Mouse (Mus musculus) erythroblast, embryonic 14.5 days (primary cell): Measurements from ENCODE around the gene Cideb. TPM values are rescaled to one million over a fixed set of nuclear protein-coding genes. Genes with fewer than 3 reads are reported as not detected.

Experiments
- H3K27me3 ChIP-seq: 2 replicates; pipeline ENCODE4 v1.6.1; 2012; ENCODE audit warnings: inconsistent platforms; ENCODE audit not compliant: control insufficient read depth
- H3K36me3 ChIP-seq: 2 replicates; pipeline ENCODE4 v1.6.1; 2012; ENCODE audit warnings: mild to moderate bottlenecking, inconsistent platforms; ENCODE audit not compliant: control insufficient read depth
- H3K4me1 ChIP-seq: 2 replicates; pipeline ENCODE4 v1.6.1; 2012; ENCODE audit warnings: inconsistent platforms; ENCODE audit not compliant: control insufficient read depth
- H3K4me3 ChIP-seq: replicated peaks from 2 replicates; pipeline ENCODE3; 2012; ENCODE audit warnings: moderate library complexity, mild to moderate bottlenecking, inconsistent platforms
- H3K9me3 ChIP-seq: 2 replicates; pipeline ENCODE4 v1.6.1; 2012; ENCODE audit warnings: low read length, inconsistent platforms, mixed read lengths; ENCODE audit not compliant: control insufficient read depth
- GATA1 ChIP-seq: IDR thresholded peaks from 2 replicates; pipeline ENCODE4 v1.6.1; 2012; ENCODE audit warnings: low read length, inconsistent platforms, mixed read lengths
- TAL1 ChIP-seq: IDR thresholded peaks from 3 replicates; pipeline ENCODE4 v1.6.1; 2012; ENCODE audit warnings: low read length, inconsistent platforms, mixed read lengths
- polyA plus RNA-seq: library from polyadenylated mRNA; stranded (reverse); fragments of >175 nt; gene quantifications from 2 replicates; pipeline ENCODE4 v1.2.3, GENCODE M21; 2012

The Cideb gene
- polyA plus RNA-seq, 1 experiment: 0.08 TPM

GRCm38 (mm10) chr14:55709509-55709908 is 48.7 kb downstream of the Cideb start:
- peaks cover 9% of the 10 kb centered on the region for H3K27me3 ChIP-seq
- H3K9me3 ChIP-seq: no peaks in the 10 kb centered on the region
- no peak for TF ChIP-seq GATA1
- TF ChIP-seq TAL1: no peak
- no peaks in the 10 kb centered on the region; the same call in 1 of the 2 replicates for H3K36me3 ChIP-seq
- no peak overlapping the region for H3K4me3 ChIP-seq
- H3K4me1 ChIP-seq: peaks cover 40% of the 10 kb centered on the region

- Histone ChIP-seq H3K36me3 (no peaks in the 10 kb centered on the region; the same call in 1 of the 2 replicates), H3K4me1 (peaks cover 30% of the 10 kb centered on the region), H3K27me3 (peaks cover under 1% of the 10 kb centered on the region), H3K4me3 (no peak overlapping the region), H3K9me3 (no peaks in the 10 kb centered on the region)
- TF ChIP-seq GATA1: no peak
- no peak for TF ChIP-seq TAL1
Observed at GRCm38 (mm10) chr14:55707397-55707796, 50.9 kb downstream of the Cideb start.

GRCm38 (mm10) chr14:55706051-55706600 is 52.1 kb downstream of the Cideb start:
- Histone ChIP-seq H3K9me3 (no peaks in the 10 kb centered on the region), H3K4me3 (no peak overlapping the region), H3K36me3 (no peaks in the 10 kb centered on the region; the same call in 1 of the 2 replicates), H3K27me3 (no peaks in the 10 kb centered on the region), H3K4me1 (peaks cover 25% of the 10 kb centered on the region)
- no peak for TF ChIP-seq TAL1

Other genes starting within 250 kb of the Cideb start
- not detected in 2 replicates for gene Cpne6, start 248.0 kb downstream of the Cideb start, polyA plus RNA-seq
- 0.01 TPM in 1 of 2 replicates, not detected in the other for gene Nrl, start 233.5 kb downstream of the Cideb start, polyA plus RNA-seq
- gene Pck2, start 218.2 kb downstream of the Cideb start, polyA plus RNA-seq: 6.1 and 9.3 TPM in 2 replicates
- 3.5 and 4.3 TPM in 2 replicates for gene Dcaf11, start 198.5 kb downstream of the Cideb start, polyA plus RNA-seq
- not detected in 2 replicates for gene A730061H03Rik, start 198.1 kb downstream of the Cideb start, polyA plus RNA-seq
- gene Fitm1, start 182.8 kb downstream of the Cideb start, polyA plus RNA-seq: not detected in 2 replicates
- 3.2 and 4.3 TPM in 2 replicates for gene Psme1, start 180.3 kb downstream of the Cideb start, polyA plus RNA-seq
- gene Emc9, start 173.2 kb downstream of the Cideb start, polyA plus RNA-seq: 3.5 and 3.8 TPM in 2 replicates
- 4.4 and 7.0 TPM in 2 replicates for gene Psme2, start 167.3 kb downstream of the Cideb start, polyA plus RNA-seq
- gene Rnf31, start 166.8 kb downstream of the Cideb start, polyA plus RNA-seq: 0.86 and 1.1 TPM in 2 replicates
- 3.3 and 4.8 TPM in 2 replicates for gene Irf9, start 154.9 kb downstream of the Cideb start, polyA plus RNA-seq
- gene Rec8, start 140.4 kb downstream of the Cideb start, polyA plus RNA-seq: 0.14 and 0.15 TPM in 2 replicates
- gene Ipo4, start 122.5 kb downstream of the Cideb start, polyA plus RNA-seq: 2.2 and 2.9 TPM in 2 replicates
- 0.01 and 0.44 TPM in 2 replicates for gene Gm49378, start 120.6 kb downstream of the Cideb start, polyA plus RNA-seq
- gene Tm9sf1, start 114.7 kb downstream of the Cideb start, polyA plus RNA-seq: 1.1 and 1.7 TPM in 2 replicates
- 0.05 TPM in 1 of 2 replicates, not detected in the other for gene Tssk4, start 108.3 kb downstream of the Cideb start, polyA plus RNA-seq
- gene Mdp1, start 98.0 kb downstream of the Cideb start, polyA plus RNA-seq: 1.0 and 1.4 TPM in 2 replicates
- 1.9 and 2.5 TPM in 2 replicates for gene Gmpr2, start 86.5 kb downstream of the Cideb start, polyA plus RNA-seq
- 6.8 and 9.0 TPM in 2 replicates for gene Nedd8, start 86.3 kb downstream of the Cideb start, polyA plus RNA-seq
- gene Tinf2, start 76.6 kb downstream of the Cideb start, polyA plus RNA-seq: 3.6 and 4.0 TPM in 2 replicates
- 0.03 and 0.05 TPM in 2 replicates for gene Tgm1, start 44.5 kb downstream of the Cideb start, polyA plus RNA-seq
- 0.28 and 0.46 TPM in 2 replicates for gene Rabggta, start 36.2 kb downstream of the Cideb start, polyA plus RNA-seq
- gene Dhrs1, start 12.8 kb downstream of the Cideb start, polyA plus RNA-seq: 0.64 TPM in 1 of 2 replicates, not detected in the other
- gene Nop9, start 12.8 kb downstream of the Cideb start, polyA plus RNA-seq: 1.1 and 1.5 TPM in 2 replicates
- gene Ltb4r2, start 3.0 kb upstream of the Cideb start, polyA plus RNA-seq: not detected in 2 replicates
- 0.08 and 0.13 TPM in 2 replicates for gene Ltb4r1, start 7.5 kb upstream of the Cideb start, polyA plus RNA-seq
- 0.02 TPM in 1 of 2 replicates, not detected in the other for gene Adcy4, start 25.6 kb upstream of the Cideb start, polyA plus RNA-seq
- gene Ripk3, start 30.4 kb upstream of the Cideb start, polyA plus RNA-seq: 0.47 and 0.58 TPM in 2 replicates
- not detected in 2 replicates for gene Nfatc4, start 64.7 kb upstream of the Cideb start, polyA plus RNA-seq
- 0.01 and 0.02 TPM in 2 replicates for gene Nynrin, start 95.6 kb upstream of the Cideb start, polyA plus RNA-seq
- gene Cbln3, start 125.9 kb upstream of the Cideb start, polyA plus RNA-seq: 0.01 TPM in 1 of 2 replicates, not detected in the other
- gene Khnyn, start 126.5 kb upstream of the Cideb start, polyA plus RNA-seq: 1.3 and 1.9 TPM in 2 replicates
- gene Sdr39u1, start 141.8 kb upstream of the Cideb start, polyA plus RNA-seq: 0.18 and 0.20 TPM in 2 replicates
- gene Cma1, start 186.2 kb upstream of the Cideb start, polyA plus RNA-seq: not detected in 2 replicates
- not detected in 2 replicates for gene Cma2, start 192.5 kb upstream of the Cideb start, polyA plus RNA-seq